35 mouse cellular contexts compared by ENCODE assay signal in genomic region chr8:108072853-108073252, GRCm38 (mm10).
"Had no signal": no experiment of that assay in that cellular context is flagged by ENCODE, and none has a peak within 500 bp of the region (broad histone marks: within the 10 kb centered on the region; RNA-seq: fewer than 3 reads in every experiment).

No protein-coding gene starts in this region.

- H3K4me2 ChIP-seq: heart, embryonic 11.5 days; heart, embryonic 12.5 days; heart, embryonic 13.5 days; heart, embryonic 15.5 days; hindbrain, embryonic 12.5 days; hindbrain, embryonic 14.5 days; hindbrain, embryonic 15.5 days; intestine, embryonic 15.5 days; kidney, embryonic 15.5 days had no signal

- H3K9ac ChIP-seq: heart, embryonic 12.5 days; heart, embryonic 13.5 days; heart, embryonic 15.5 days; hindbrain, embryonic 12.5 days; hindbrain, embryonic 14.5 days; hindbrain, embryonic 15.5 days; intestine, embryonic 15.5 days; kidney, embryonic 15.5 days had no signal

- DNase-seq: heart, postnatal 10 days; heart, postnatal 14 days; heart, postnatal 36 days; heart, postnatal 4 days; kidney, adult 11 months; kidney, adult 18-20 months; kidney, adult 2 months; kidney, adult 8-10 months; kidney, adult 9 months; kidney, postnatal 10 days; kidney, postnatal 14 days; kidney, postnatal 25 days; kidney, postnatal 36 days; kidney, postnatal 4 days; layer of hippocampus, adult 9-11 months; layer of hippocampus, postnatal 36 days had no signal

- H3K9me3 ChIP-seq: heart, embryonic 10.5 days; heart, embryonic 12.5 days; heart, embryonic 13.5 days; heart, embryonic 15.5 days; hindbrain, embryonic 10.5 days; hindbrain, embryonic 12.5 days; hindbrain, embryonic 15.5 days; intestine, embryonic 15.5 days; kidney, embryonic 15.5 days had no signal

- H3K36me3 ChIP-seq: heart, embryonic 10.5 days; heart, embryonic 12.5 days; heart, embryonic 13.5 days; heart, embryonic 15.5 days; hindbrain, embryonic 10.5 days; hindbrain, embryonic 12.5 days; hindbrain, embryonic 15.5 days; intestine, embryonic 15.5 days; kidney, embryonic 15.5 days had no signal

- H3K4me1 ChIP-seq: heart, embryonic 12.5 days; heart, embryonic 13.5 days; heart, embryonic 15.5 days; hindbrain, embryonic 15.5 days; intestine, embryonic 15.5 days had no signal

- H3K27ac ChIP-seq: heart, embryonic 10.5 days; heart, embryonic 13.5 days; heart, embryonic 15.5 days; hindbrain, embryonic 10.5 days; hindbrain, embryonic 12.5 days; hindbrain, embryonic 14.5 days; hindbrain, embryonic 15.5 days; hindbrain, postnatal 0 days; intestine, embryonic 15.5 days; kidney, embryonic 15.5 days; kidney, postnatal 0 days; layer of hippocampus, adult 2 months; left cerebral cortex, adult 2 months had no signal

- H3K27me3 ChIP-seq: heart, embryonic 12.5 days; heart, embryonic 15.5 days; hindbrain, embryonic 12.5 days; hindbrain, embryonic 15.5 days; intestine, embryonic 15.5 days had no signal

- H3K4me3 ChIP-seq: heart, embryonic 10.5 days; heart, embryonic 12.5 days; heart, embryonic 13.5 days; heart, embryonic 15.5 days; hindbrain, embryonic 10.5 days; hindbrain, embryonic 12.5 days; hindbrain, embryonic 15.5 days; intestine, embryonic 15.5 days; kidney, embryonic 15.5 days; layer of hippocampus, adult 2 months; left cerebral cortex, adult 2 months had no signal

- ATAC-seq: hindbrain, embryonic 16.5 days; hindbrain, postnatal 0 days; inflammation-experienced regulatory T-cells, adult 6 months; intestine, embryonic 15.5 days; intestine, embryonic 16.5 days; intestine, postnatal 0 days had no signal
